Mouse (Mus musculus) small intestine, adult 2 months (tissue): ENCODE results near the gene Itgb5. TPM values are rescaled to one million over a fixed set of nuclear protein-coding genes. Genes with fewer than 3 reads are reported as not detected.
A peak's percentile ranks its signal among the peaks of the same experiment; 100 is the strongest.

Experiments used
- H3K27ac ChIP-seq: fragments of 200-500 bp; 2 replicates; pipeline ENCODE4 v1.5.1; 2012; ENCODE audit warnings: low read depth, low read length, control low read depth, inconsistent platforms; ENCODE audit not compliant: insufficient read depth
- H3K27me3 ChIP-seq: fragments of 200-500 bp; 2 replicates; pipeline ENCODE4 v1.6.1; 2012; ENCODE audit warnings: mild to moderate bottlenecking, moderate library complexity, low read length, inconsistent platforms; ENCODE audit not compliant: control insufficient read depth, insufficient read depth
- H3K36me3 ChIP-seq: fragments of 200-500 bp; 2 replicates; pipeline ENCODE4 v1.6.1; 2012; ENCODE audit warnings: mild to moderate bottlenecking, low read length, control low read depth, inconsistent platforms; ENCODE audit not compliant: control insufficient read depth, insufficient read depth
- H3K4me1 ChIP-seq: fragments of 200-500 bp; 2 replicates; pipeline ENCODE4 v1.6.1; 2012; ENCODE audit warnings: low read length, inconsistent platforms, mixed read lengths; ENCODE audit not compliant: control insufficient read depth, insufficient read depth, insufficient read length
- H3K4me3 ChIP-seq: fragments of 200-500 bp; 2 replicates; pipeline ENCODE4 v1.5.1; 2012; ENCODE audit warnings: low read depth, mild to moderate bottlenecking, control low read depth, inconsistent platforms, low read length, moderate library complexity
- CTCF ChIP-seq: fragments of 200-500 bp; IDR thresholded peaks from 2 replicates; pipeline ENCODE4 v1.5.1; 2012; ENCODE audit warnings: low read depth, mild to moderate bottlenecking, control low read depth, inconsistent platforms, low read length, moderate library complexity, mixed read lengths; ENCODE audit not compliant: insufficient replicate concordance, insufficient read length; ENCODE audit errors: extremely low read depth
- POLR2A ChIP-seq: fragments of 200-500 bp; IDR thresholded peaks from 2 replicates; pipeline ENCODE4 v1.6.1; 2012; ENCODE audit warnings: low read depth, mild to moderate bottlenecking, control low read depth, inconsistent platforms, low read length, moderate library complexity
- WGBS: fragments of 180-500 bp; shearing (Covaris S2); methylation state at CpG from one replicate; pipeline ENCODE4 v1.1.7; 2018; 5-methylcytosine and 5-hydroxymethylcytosine counted together
- polyA plus RNA-seq: library from polyadenylated mRNA; depleted of rRNA; stranded (reverse); fragments of >200 nt; gene quantifications from 2 replicates; pipeline ENCODE4 v1.2.3, GENCODE M21; 2012

Gene Itgb5
- polyA plus RNA-seq, 1 experiment, result 80.3 TPM

DNA sequence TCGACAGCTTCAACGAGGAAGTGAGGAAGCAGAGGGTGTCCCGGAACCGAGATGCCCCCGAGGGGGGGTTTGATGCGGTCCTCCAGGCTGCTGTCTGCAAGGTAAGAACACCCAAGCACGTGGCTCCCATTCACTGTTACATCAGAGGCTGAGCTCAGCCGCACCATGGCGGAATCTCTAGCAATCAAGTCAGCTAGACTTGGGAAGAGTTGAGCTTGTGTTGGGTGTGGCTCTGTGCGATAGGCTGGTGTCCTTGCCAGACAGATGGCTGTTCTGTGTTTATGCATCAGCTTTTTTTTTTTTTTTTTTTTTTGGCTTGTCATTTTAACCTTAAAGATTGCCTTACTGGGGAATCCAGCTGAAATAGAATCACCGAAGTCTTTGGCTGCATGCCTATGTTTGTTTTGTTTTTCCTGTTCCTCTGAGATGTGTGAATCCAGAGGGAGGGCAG, 55.6 kb downstream of the Itgb5 start:
- no peaks in the 10 kb centered on the region for H3K36me3 ChIP-seq
- WGBS, result 68% methylated on average over 11 of the region's 11 CpGs
- H3K4me3 ChIP-seq, result no peak overlapping the region
- peaks cover 21% of the 10 kb centered on the region for H3K4me1 ChIP-seq
- no peaks in the 10 kb centered on the region for H3K27me3 ChIP-seq
- peak overlapping the region; percentile 75; the same call in 1 of the 2 replicates for H3K27ac ChIP-seq
- TF ChIP-seq CTCF, result no peak
- TF ChIP-seq POLR2A, result no peak

DNA sequence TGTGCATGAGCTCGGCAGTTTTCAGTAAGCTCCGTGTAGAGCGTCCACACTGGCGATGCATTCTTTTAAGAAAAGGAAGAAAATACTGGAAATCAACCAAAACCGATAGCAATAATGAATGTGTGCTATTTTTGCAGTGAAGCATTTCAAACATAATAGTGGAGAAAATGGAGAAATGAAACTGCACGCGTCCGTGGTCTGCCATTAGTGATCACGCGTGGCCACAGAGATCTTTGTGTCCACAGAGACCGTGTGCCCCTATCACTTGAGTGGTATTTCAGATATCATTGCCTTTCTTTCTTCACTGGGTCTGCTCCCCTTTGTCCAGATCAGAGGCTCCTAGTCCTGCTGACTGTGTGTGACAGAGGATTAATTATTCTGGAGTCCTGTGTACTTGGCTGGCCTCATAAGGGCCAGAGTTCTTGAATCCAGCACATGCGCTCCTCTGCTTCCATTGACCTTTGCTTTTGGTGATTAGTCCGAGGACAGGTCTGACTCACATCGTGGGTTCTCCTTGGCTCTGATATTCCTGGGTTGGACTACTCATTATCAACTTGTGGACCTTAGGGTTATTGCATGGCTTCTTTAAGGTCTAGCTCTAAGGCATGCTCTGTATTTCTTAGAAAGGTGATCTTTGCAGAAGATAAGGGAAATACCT, 56.3 kb downstream of the Itgb5 start:
- H3K27ac ChIP-seq, result peak overlapping the region; percentile 92
- 76% methylated on average over 14 of the region's 14 CpGs for WGBS
- TF ChIP-seq CTCF (no peak), POLR2A (no peak)
- no peak overlapping the region for H3K4me3 ChIP-seq
- H3K27me3 ChIP-seq, result no peaks in the 10 kb centered on the region
- peaks cover 21% of the 10 kb centered on the region for H3K4me1 ChIP-seq
- H3K36me3 ChIP-seq, result no peaks in the 10 kb centered on the region

DNA sequence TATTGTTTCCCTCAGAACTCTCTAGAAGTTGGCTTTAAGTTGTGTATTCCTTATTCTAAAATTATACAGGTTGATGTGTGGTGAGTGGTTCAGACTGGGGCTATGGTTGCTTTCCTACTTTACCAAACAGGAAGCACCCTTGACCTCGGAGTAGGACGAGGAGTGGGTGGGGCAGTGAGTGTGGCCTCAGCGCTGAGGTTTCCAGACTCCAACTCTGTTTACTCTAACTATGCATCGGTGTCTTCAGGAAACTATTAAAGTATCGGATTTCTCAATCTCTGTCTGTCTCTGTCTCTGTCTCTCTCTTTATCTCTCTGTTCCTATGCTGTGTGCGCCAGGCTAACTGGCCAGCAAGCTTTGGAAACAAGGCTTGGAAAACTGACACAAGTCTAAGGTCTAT, 57.2 kb downstream of the Itgb5 start:
- no peaks in the 10 kb centered on the region for H3K27me3 ChIP-seq
- no peak overlapping the region for H3K4me3 ChIP-seq
- peaks cover 24% of the 10 kb centered on the region for H3K4me1 ChIP-seq
- TF ChIP-seq POLR2A (no peak), CTCF (no peak)
- peak overlapping the region; percentile 92 for H3K27ac ChIP-seq
- WGBS, result 12% methylated on average over 6 of the region's 6 CpGs
- H3K36me3 ChIP-seq, result no peaks in the 10 kb centered on the region

DNA sequence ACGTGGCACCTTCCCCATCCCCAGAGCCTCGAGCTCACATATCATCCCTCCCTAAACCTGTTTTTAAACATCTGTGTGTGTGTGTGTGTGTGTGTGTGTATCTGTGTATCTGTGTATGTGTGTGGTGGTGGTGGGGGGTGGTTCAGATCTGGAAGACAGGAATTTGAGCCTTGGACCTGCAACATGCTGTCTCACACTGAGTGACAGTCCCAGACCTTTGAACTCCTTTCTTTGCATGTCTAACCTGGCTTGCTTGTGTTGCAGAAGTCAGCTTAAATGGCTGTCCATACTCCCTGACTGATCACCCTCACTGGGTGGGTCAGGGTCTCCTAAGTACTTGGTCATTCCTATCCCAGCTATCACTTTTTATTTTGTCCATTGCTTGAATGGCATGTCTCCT, 58.5 kb downstream of the Itgb5 start:
- no peaks in the 10 kb centered on the region for H3K27me3 ChIP-seq
- WGBS, result 82% methylated on average over 2 of the region's 2 CpGs
- no peak for TF ChIP-seq POLR2A
- TF ChIP-seq CTCF, result no peak
- H3K4me3 ChIP-seq, result no peak overlapping the region
- H3K4me1 ChIP-seq, result peaks cover 24% of the 10 kb centered on the region
- peak overlapping the region; percentile 69 for H3K27ac ChIP-seq
- no peaks in the 10 kb centered on the region for H3K36me3 ChIP-seq

DNA sequence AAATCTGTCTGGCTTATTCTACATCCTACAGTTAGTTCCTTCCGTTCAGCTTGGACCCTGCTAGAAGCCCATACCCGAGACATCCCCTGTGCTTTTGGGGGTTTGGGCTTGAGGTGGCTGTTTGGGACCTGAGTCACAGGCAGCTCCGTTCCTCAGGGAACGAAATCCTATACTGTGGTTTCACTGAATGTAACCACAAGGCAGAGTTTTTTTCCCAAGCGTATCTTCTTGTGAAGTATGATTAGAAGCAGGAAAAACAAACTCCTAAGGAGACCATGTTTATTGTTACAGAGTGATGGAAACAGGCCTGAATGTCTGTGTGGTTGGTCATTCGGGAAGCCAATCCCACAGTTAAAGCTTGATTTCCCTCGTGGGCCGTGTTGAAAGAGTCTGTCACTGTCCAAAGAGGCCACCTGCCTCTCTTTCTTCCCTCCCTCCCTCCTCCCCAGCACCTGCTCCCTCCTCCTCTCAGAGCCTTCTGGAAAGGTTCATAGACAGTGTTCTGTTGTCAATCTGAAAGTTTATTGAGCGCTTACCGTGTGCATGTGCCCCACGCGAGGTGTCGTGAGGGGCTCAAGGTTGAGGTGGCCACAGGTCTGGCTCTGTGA, 59.6 kb downstream of the Itgb5 start:
- Histone ChIP-seq H3K4me1 (peaks cover 20% of the 10 kb centered on the region), H3K36me3 (no peaks in the 10 kb centered on the region), H3K4me3 (no peak overlapping the region), H3K27me3 (no peaks in the 10 kb centered on the region), H3K27ac (no peak overlapping the region)
- 89% methylated on average over 13 of the region's 13 CpGs for WGBS
- no peak for TF ChIP-seq POLR2A
- no peak for TF ChIP-seq CTCF

DNA sequence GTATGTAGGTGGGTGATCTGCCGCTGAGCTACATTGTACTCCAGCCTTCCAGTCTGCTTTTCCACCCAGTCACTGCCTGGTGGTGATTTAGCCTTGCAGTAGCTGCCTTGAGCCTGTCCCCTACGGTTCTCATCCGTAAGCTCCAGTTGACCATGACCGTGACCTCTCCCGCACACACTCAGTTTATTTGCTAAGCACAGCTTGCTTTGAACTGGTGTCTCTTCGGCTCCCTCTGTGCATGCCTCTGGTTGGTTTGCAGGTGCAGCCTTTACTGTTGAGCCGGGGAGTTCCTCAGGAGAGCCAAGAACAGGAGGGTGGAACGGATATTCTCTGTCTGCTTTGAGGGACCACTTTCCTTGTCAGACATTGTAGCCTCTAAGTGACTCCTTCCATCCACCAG, 61.6 kb downstream of the Itgb5 start:
- no peaks in the 10 kb centered on the region for H3K27me3 ChIP-seq
- H3K4me3 ChIP-seq, result no peak overlapping the region
- 83% methylated on average over 8 of the region's 8 CpGs for WGBS
- TF ChIP-seq POLR2A (no peak), CTCF (no peak)
- peaks cover 14% of the 10 kb centered on the region for H3K4me1 ChIP-seq
- no peaks in the 10 kb centered on the region for H3K36me3 ChIP-seq
- peak overlapping the region; percentile 53 for H3K27ac ChIP-seq

DNA sequence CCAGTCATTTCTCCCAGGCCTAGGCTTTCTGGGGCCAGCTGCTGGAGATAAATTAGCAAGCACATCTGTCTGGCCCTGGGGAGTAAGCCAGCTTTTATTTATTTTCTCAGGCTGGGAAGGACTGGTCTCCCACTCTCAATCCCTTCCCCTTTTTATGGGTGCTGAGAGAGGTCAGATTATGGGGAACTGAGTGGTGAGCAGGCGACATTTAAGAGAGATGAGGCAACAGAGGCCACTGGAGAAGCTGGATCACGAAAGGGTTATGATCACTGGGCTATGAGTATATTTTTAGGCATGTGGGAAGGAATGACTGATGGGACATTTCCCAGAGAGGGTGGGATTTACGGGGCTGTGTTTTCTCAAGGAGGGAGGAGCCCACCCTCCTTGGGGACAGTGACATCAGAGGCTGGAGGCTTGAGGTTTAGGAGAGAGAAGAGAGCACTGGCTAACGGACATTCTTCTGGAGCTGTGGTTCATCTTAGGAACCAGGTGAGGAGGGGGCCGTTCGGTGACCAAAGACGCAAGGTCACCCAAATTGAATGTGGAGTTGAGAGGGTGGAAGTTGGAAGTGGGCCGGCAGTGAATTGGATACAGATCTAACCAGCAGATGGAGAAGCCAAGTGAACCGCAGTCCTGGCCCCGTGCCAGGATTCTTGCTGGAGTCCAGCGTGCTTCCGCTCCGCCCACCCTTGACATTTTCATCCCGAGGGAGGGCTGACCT, 62.3 kb downstream of the Itgb5 start:
- TF ChIP-seq CTCF (no peak), POLR2A (no peak)
- 24% methylated on average over 14 of the region's 14 CpGs for WGBS
- H3K4me3 ChIP-seq, result peak overlapping the region; percentile 4; the same call in 1 of the 2 replicates
- peak overlapping the region; percentile 48 for H3K27ac ChIP-seq
- H3K27me3 ChIP-seq, result no peaks in the 10 kb centered on the region
- H3K4me1 ChIP-seq, result peaks cover 12% of the 10 kb centered on the region
- no peaks in the 10 kb centered on the region for H3K36me3 ChIP-seq
